Mouse (Mus musculus) bone marrow macrophage, adult 2 months (primary cell): Measurements from ENCODE around the gene Raph1.

ENCODE experiments used
- CTCF ChIP-seq: IDR thresholded peaks from 2 replicates; pipeline ENCODE4 v1.5.1; 2012; ENCODE audit warnings: low read depth, mild to moderate bottlenecking, low read length, moderate library complexity
- POLR2A ChIP-seq: IDR thresholded peaks from 2 replicates; pipeline ENCODE4 v1.6.1; 2012; ENCODE audit warnings: mild to moderate bottlenecking, low read depth, low read length, borderline replicate concordance

DNA sequence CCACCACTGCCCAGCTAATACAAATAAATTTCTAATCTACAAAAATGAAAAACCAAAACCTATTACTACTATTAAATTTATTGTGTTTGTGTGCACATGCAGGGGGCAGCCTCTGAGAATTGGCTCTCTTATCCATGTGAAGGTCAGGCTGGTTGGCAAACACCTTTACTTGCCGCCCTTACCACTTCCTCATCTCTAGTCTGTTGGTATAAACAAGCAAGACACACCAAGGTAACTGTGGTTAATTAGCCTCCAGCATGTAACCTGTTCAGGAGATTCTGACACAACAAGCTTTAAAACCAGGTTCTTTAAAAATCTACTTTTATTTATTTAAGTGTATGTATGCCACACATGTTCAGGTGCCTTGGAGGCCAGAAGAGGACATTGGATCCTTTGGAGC, 84.0 kb downstream of the Raph1 start:
- no peak for TF ChIP-seq CTCF
- no peak for TF ChIP-seq POLR2A
